Comparison of ENCODE assay signal across 9 mouse cellular contexts in genomic region chr1:170214383-170214756, GRCm38 (mm10). TPM values are rescaled to one million over a fixed set of nuclear protein-coding genes. Genes with fewer than 3 reads are reported as not detected.
DNase-seq lines count a peak whose midpoint lies in the region; ATAC-seq and TF ChIP-seq lines count a peak whose summit lies in the region.
"Had no signal": no experiment of that assay in that cellular context is flagged by ENCODE, and none has a peak within 500 bp of the region (broad histone marks: within the 10 kb centered on the region; RNA-seq: fewer than 3 reads in every experiment).

No protein-coding gene starts in this region.

- WGBS in heart, embryonic 15.5 days, result 20% methylated on average over 7 of the region's 7 CpGs
- 52% methylated on average over 7 of the region's 7 CpGs for WGBS in forebrain, embryonic 12.5 days
- whole genome bisulfite sequencing in liver, embryonic 16.5 days (ENCODE audit: insufficient replicate concordance), result 18% methylated on average over 7 of the region's 7 CpGs

- in situ Hi-C loops in ES-E14 (cut with MboI; ENCODE audit: low sequenced_read_pairs in 2 of 2, unreplicated experiment in 2 of 2), result loop anchor here (25.0 kb wide), 1 partner anchor 398 kb away; no protein-coding TSS in a partner anchor

- peaks cover 20% of the 10 kb centered on the region for H3K36me3 ChIP-seq in heart, embryonic 15.5 days
- peaks cover 8% of the 10 kb centered on the region for H3K36me3 ChIP-seq in ES-E14 (ENCODE audit: control insufficient read depth, insufficient read depth, low read length, poor library complexity, severe bottlenecking)
- peaks cover 22% of the 10 kb centered on the region for H3K36me3 ChIP-seq in forebrain, embryonic 12.5 days (replicated peaks)
- peaks cover 10% of the 10 kb centered on the region; the same call in 1 of the 2 replicates for H3K36me3 ChIP-seq in liver, embryonic 16.5 days (ENCODE audit: control insufficient read depth, insufficient read depth)

- H3K27ac ChIP-seq in heart, embryonic 15.5 days, result peak overlapping the region; percentile 86
- H3K27ac ChIP-seq in ES-E14 (ENCODE audit: insufficient read depth, low read depth, low read length, poor library complexity, severe bottlenecking), result no peak overlapping the region
- H3K27ac ChIP-seq in forebrain, embryonic 12.5 days, result no peak overlapping the region
- peak overlapping the region; percentile 84 for H3K27ac ChIP-seq in liver, embryonic 16.5 days (ENCODE audit: low read length)

- peaks cover 7% of the 10 kb centered on the region for H3K4me1 ChIP-seq in heart, embryonic 15.5 days (replicated peaks)
- no peaks in the 10 kb centered on the region; a peak in 1 of 4 replicates for H3K4me1 ChIP-seq in ES-E14 (ENCODE audit: control insufficient read depth in 2 of 2, insufficient read depth in 2 of 2, low read length in 2 of 2, poor library complexity in 1 of 2)
- H3K4me1 ChIP-seq in forebrain, embryonic 12.5 days, result peaks cover 9% of the 10 kb centered on the region
- peaks cover 6% of the 10 kb centered on the region for H3K4me1 ChIP-seq in liver, embryonic 16.5 days (ENCODE audit: control insufficient read depth, low read depth, low read length)

- no peak for ATAC-seq in heart, embryonic 15.5 days (replicated peaks; ENCODE audit: insufficient number of reproducible peaks, insufficient read depth, low FRiP score, low read depth)
- no peak for ATAC-seq in forebrain, embryonic 12.5 days (ENCODE audit: low FRiP score)
- ATAC-seq in liver, embryonic 16.5 days (ENCODE audit: low read depth), result no peak

- peak overlapping the region; percentile 83 for H3K9ac ChIP-seq in heart, embryonic 15.5 days
- peak overlapping the region; percentile 96; the same call in 1 of the 2 replicates for H3K9ac ChIP-seq in ES-E14 (ENCODE audit: insufficient read depth, low read depth, low read length, poor library complexity, severe bottlenecking)
- peak overlapping the region; percentile 94 for H3K9ac ChIP-seq in forebrain, embryonic 12.5 days
- H3K9ac ChIP-seq in liver, embryonic 16.5 days (ENCODE audit: low read depth, low read length), result peak overlapping the region; percentile 88

- peaks cover 10% of the 10 kb centered on the region; the same call in 1 of the 2 replicates for H3K27me3 ChIP-seq in heart, embryonic 15.5 days
- H3K27me3 ChIP-seq in forebrain, embryonic 12.5 days, result no peaks in the 10 kb centered on the region
- peaks cover 3% of the 10 kb centered on the region; the same call in 1 of the 2 replicates for H3K27me3 ChIP-seq in liver, embryonic 16.5 days (ENCODE audit: control insufficient read depth, insufficient read depth, low read depth, low read length)

- no peaks in the 10 kb centered on the region for H3K9me3 ChIP-seq in heart, embryonic 15.5 days (replicated peaks)
- no peaks in the 10 kb centered on the region for H3K9me3 ChIP-seq in ES-E14 (ENCODE audit: control insufficient read depth, insufficient read depth, low read depth, low read length)
- no peaks in the 10 kb centered on the region for H3K9me3 ChIP-seq in forebrain, embryonic 12.5 days
- H3K9me3 ChIP-seq in liver, embryonic 16.5 days (replicated peaks; ENCODE audit: control insufficient read depth, low read length), result no peaks in the 10 kb centered on the region

- peak overlapping the region; percentile 72 for H3K4me3 ChIP-seq in heart, embryonic 15.5 days
- H3K4me3 ChIP-seq in ES-E14 (ENCODE audit: insufficient read depth in 1 of 2, low read depth in 1 of 2, low read length in 2 of 2, poor library complexity in 1 of 2, severe bottlenecking in 1 of 2), result peak overlapping the region; percentile 81 to 90
- H3K4me3 ChIP-seq in forebrain, embryonic 12.5 days (replicated peaks), result peak overlapping the region; percentile 99
- peak overlapping the region; percentile 86 for H3K4me3 ChIP-seq in liver, embryonic 16.5 days (ENCODE audit: low read depth, low read length)

- intact Hi-C loops in heart, postnatal 36 days (cut with DNase I), result no loop called here

- H3K4me2 ChIP-seq in heart, embryonic 15.5 days, result peak overlapping the region; percentile 75
- H3K4me2 ChIP-seq in forebrain, embryonic 12.5 days, result peak overlapping the region; percentile 69
- H3K4me2 ChIP-seq in liver, embryonic 16.5 days (ENCODE audit: low read depth, low read length), result peak overlapping the region; percentile 83

- no peak for DNase-seq in heart, postnatal 36 days
- DNase-seq in ES-E14 (ENCODE audit: low read depth, low spot score), result no peak
- DNase-seq in embryo, embryonic 11 days, result no peak
- no peak for DNase-seq in ovary, postnatal 36 days (ENCODE audit: low spot score)
- DNase-seq in adrenal gland, postnatal 14 days, result no peak

TF ChIP-seq in ES-E14, 5 proteins besides CTCF, POLR2A, EP300 and RAD21:
- TF ChIP-seq HCFC1 (IDR thresholded peaks at IDR 0.05; ENCODE audit: borderline replicate concordance, insufficient read depth, low read length) (no peak), ZNF384 (IDR thresholded peaks at IDR 0.05; ENCODE audit: low read depth, low read length) (no peak), CHD2 (IDR thresholded peaks at IDR 0.05; ENCODE audit: low read depth, low read length) (no peak), ZC3H11A (IDR thresholded peaks at IDR 0.05; ENCODE audit: borderline replicate concordance, low read depth, low read length) (no peak), MAFK (IDR thresholded peaks at IDR 0.05; ENCODE audit: insufficient read depth, low read depth, low read length) (no peak)

RNA-seq across cellular contexts. Expression of gene Uhmk1, which starts 0.8 kb away (rescaled TPM):
- polyA plus RNA-seq in heart, embryonic 15.5 days (2015; fragmentation: Nextera tagmentation; extraction: Ambion mirVana), result 4.6 and 6.1 TPM in 2 replicates
- total RNA-seq in heart, postnatal 36 days (2021), result 10 to 100 TPM; 18.1 to 19.2 TPM
- total RNA-seq in ES-E14 (2012; rRNA removed), result 12.4 and 18.8 TPM in 2 replicates
- polyA plus RNA-seq in forebrain, embryonic 12.5 days (2016; fragmentation: Nextera tagmentation; extraction: Ambion mirVana), result 14.3 and 14.8 TPM in 2 replicates
- 5.5 and 6.0 TPM in 2 replicates for polyA plus RNA-seq in liver, embryonic 16.5 days (2015; fragmentation: Nextera tagmentation; extraction: Ambion mirVana)
- total RNA-seq in adrenal gland, postnatal 14 days (2021), result 54.8 and 55.6 TPM in 2 replicates

RNA-seq across cellular contexts. Expression of gene Sh2d1b2, which starts 18.2 kb away (rescaled TPM):
- polyA plus RNA-seq in heart, embryonic 15.5 days (2015; fragmentation: Nextera tagmentation; extraction: Ambion mirVana), result not detected in 2 replicates
- total RNA-seq in heart, postnatal 36 days (2021), result not detected
- not detected in 2 replicates for total RNA-seq in ES-E14 (2012; rRNA removed)
- not detected in 2 replicates for polyA plus RNA-seq in forebrain, embryonic 12.5 days (2016; fragmentation: Nextera tagmentation; extraction: Ambion mirVana)
- polyA plus RNA-seq in liver, embryonic 16.5 days (2015; fragmentation: Nextera tagmentation; extraction: Ambion mirVana), result not detected in 2 replicates
- not detected in 2 replicates for total RNA-seq in adrenal gland, postnatal 14 days (2021)
- total RNA-seq: megakaryocyte-erythroid progenitor cell, adult 5-6 weeks had no signal

RNA-seq across cellular contexts. Expression of gene Uap1, which starts 39.6 kb away (rescaled TPM):
- 45.0 and 46.0 TPM in 2 replicates for polyA plus RNA-seq in heart, embryonic 15.5 days (2015; fragmentation: Nextera tagmentation; extraction: Ambion mirVana)
- 10 to 100 TPM; 52.6 to 65.2 TPM for total RNA-seq in heart, postnatal 36 days (2021)
- 21.1 and 22.2 TPM in 2 replicates for total RNA-seq in ES-E14 (2012; rRNA removed)
- polyA plus RNA-seq in forebrain, embryonic 12.5 days (2016; fragmentation: Nextera tagmentation; extraction: Ambion mirVana), result 59.0 and 60.5 TPM in 2 replicates
- polyA plus RNA-seq in liver, embryonic 16.5 days (2015; fragmentation: Nextera tagmentation; extraction: Ambion mirVana), result 27.3 and 31.7 TPM in 2 replicates
- 53.9 and 67.1 TPM in 2 replicates for total RNA-seq in adrenal gland, postnatal 14 days (2021)

Comparison
In these comparisons a context has a peak if more than half of its experiments do, and no peak if none do; other contexts are left out.
1. H3K27ac ChIP-seq: peak in heart, embryonic 15.5 days (single experiment) and liver, embryonic 16.5 days (single experiment); none in ES-E14 (single experiment) and forebrain, embryonic 12.5 days (single experiment).
2. Peak in every context shown above with its lines, with median percentiles within 50 percentile points of each other: H3K4me2 ChIP-seq, H3K4me3 ChIP-seq and H3K9ac ChIP-seq.